ENCODE assay signal across 8 mouse cellular contexts in the genomic region with DNA sequence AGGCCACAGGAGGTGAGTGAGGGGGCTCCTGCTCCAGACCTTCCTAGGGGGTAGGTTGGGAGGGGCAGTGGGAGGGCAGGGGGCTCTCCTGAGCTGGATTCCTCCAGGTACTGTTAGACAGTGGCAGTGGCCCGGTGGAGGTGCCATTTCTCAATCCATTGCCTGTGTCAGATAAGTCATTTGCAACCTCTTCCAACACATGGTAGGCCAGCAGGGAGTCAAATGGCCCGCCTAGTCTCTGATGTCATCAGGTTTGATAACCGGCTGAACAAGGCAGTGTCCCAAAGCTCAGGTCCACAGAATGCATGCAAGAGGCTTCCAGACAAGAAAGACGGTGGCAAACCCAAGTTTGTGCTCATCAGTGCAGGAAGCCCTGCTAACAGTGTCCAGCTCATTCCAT. TPM values are rescaled to one million over a fixed set of nuclear protein-coding genes. Genes with fewer than 3 reads are reported as not detected.
DNase-seq lines count a peak whose midpoint lies in the region; ATAC-seq lines count a peak whose summit lies in the region.

No protein-coding gene starts in this region.

- WGBS in embryonic facial prominence, embryonic 15.5 days, result 21% methylated on average over 4 of the region's 4 CpGs
- 14% methylated on average over 4 of the region's 4 CpGs for WGBS in limb, embryonic 15.5 days
- 20% methylated on average over 4 of the region's 4 CpGs for WGBS in neural tube, embryonic 14.5 days

- ATAC-seq in embryonic facial prominence, embryonic 15.5 days (ENCODE audit: insufficient number of reproducible peaks, low FRiP score, low TSS enrichment, low read depth), result no peak
- no peak for ATAC-seq in limb, embryonic 15.5 days (ENCODE audit: insufficient number of reproducible peaks, low FRiP score, low TSS enrichment, low read depth)
- ATAC-seq in neural tube, embryonic 14.5 days (ENCODE audit: low read depth), result peak; percentile 7; the same call in 1 of the 2 replicates

- peak overlapping the region; percentile 60; the same call in 1 of the 2 replicates for H3K27ac ChIP-seq in embryonic facial prominence, embryonic 15.5 days (replicated peaks)
- no peak overlapping the region for H3K27ac ChIP-seq in limb, embryonic 15.5 days
- no peak overlapping the region for H3K27ac ChIP-seq in neural tube, embryonic 14.5 days (ENCODE audit: low read depth, low read length)

- H3K36me3 ChIP-seq in embryonic facial prominence, embryonic 15.5 days, result no peaks in the 10 kb centered on the region
- H3K36me3 ChIP-seq in limb, embryonic 15.5 days, result no peaks in the 10 kb centered on the region
- no peaks in the 10 kb centered on the region for H3K36me3 ChIP-seq in neural tube, embryonic 14.5 days (ENCODE audit: control insufficient read depth, insufficient read depth, low read length)

- peak; percentile 60 to 76 for DNase-seq in lung, adult 18-20 months
- DNase-seq in lung, postnatal 14 days, result no peak
- DNase-seq in gastrocnemius, postnatal 25 days, result no peak
- no peak for DNase-seq in adrenal gland, postnatal 10 days
- DNase-seq in thymus, postnatal 4 days, result no peak

- H3K9ac ChIP-seq in embryonic facial prominence, embryonic 15.5 days, result no peak overlapping the region
- no peak overlapping the region for H3K9ac ChIP-seq in limb, embryonic 15.5 days
- peak overlapping the region; percentile 56 for H3K9ac ChIP-seq in neural tube, embryonic 14.5 days (replicated peaks; ENCODE audit: low read depth, low read length)

- H3K4me1 ChIP-seq in embryonic facial prominence, embryonic 15.5 days, result peaks cover 25% of the 10 kb centered on the region
- peaks cover 13% of the 10 kb centered on the region for H3K4me1 ChIP-seq in limb, embryonic 15.5 days
- H3K4me1 ChIP-seq in neural tube, embryonic 14.5 days (ENCODE audit: control insufficient read depth, insufficient read depth, low read length), result peaks cover 10% of the 10 kb centered on the region

- peak overlapping the region; percentile 93 for H3K4me2 ChIP-seq in embryonic facial prominence, embryonic 15.5 days (replicated peaks)
- peak overlapping the region; percentile 96 for H3K4me2 ChIP-seq in limb, embryonic 15.5 days
- H3K4me2 ChIP-seq in neural tube, embryonic 14.5 days (ENCODE audit: low read depth, low read length), result peak overlapping the region; percentile 93

- H3K9me3 ChIP-seq in embryonic facial prominence, embryonic 15.5 days (replicated peaks), result no peaks in the 10 kb centered on the region
- H3K9me3 ChIP-seq in limb, embryonic 15.5 days, result no peaks in the 10 kb centered on the region
- H3K9me3 ChIP-seq in neural tube, embryonic 14.5 days (ENCODE audit: control insufficient read depth, low read length), result no peaks in the 10 kb centered on the region

- H3K4me3 ChIP-seq in embryonic facial prominence, embryonic 15.5 days (replicated peaks), result peak overlapping the region; percentile 53
- peak overlapping the region; percentile 54 for H3K4me3 ChIP-seq in limb, embryonic 15.5 days
- peak overlapping the region; percentile 42; the same call in 1 of the 2 replicates for H3K4me3 ChIP-seq in neural tube, embryonic 14.5 days (ENCODE audit: low read depth, low read length)

- peaks cover 66% of the 10 kb centered on the region for H3K27me3 ChIP-seq in embryonic facial prominence, embryonic 15.5 days
- H3K27me3 ChIP-seq in limb, embryonic 15.5 days, result peaks cover 71% of the 10 kb centered on the region
- peaks cover 45% of the 10 kb centered on the region for H3K27me3 ChIP-seq in neural tube, embryonic 14.5 days (ENCODE audit: control insufficient read depth, insufficient read depth, low read length)

RNA-seq across cellular contexts. Expression of gene Pak6, which starts 14.7 kb away (rescaled TPM):
- polyA plus RNA-seq in embryonic facial prominence, embryonic 15.5 days (2015; fragmentation: Nextera tagmentation; extraction: Ambion mirVana), result 8.5 TPM in 2 replicates
- polyA plus RNA-seq in limb, embryonic 15.5 days (2015; fragmentation: Nextera tagmentation; extraction: Ambion mirVana), result 8.3 and 8.6 TPM in 2 replicates
- 29.4 and 39.1 TPM in 2 replicates for polyA plus RNA-seq in neural tube, embryonic 14.5 days (2014; fragmentation: Nextera tagmentation; extraction: Ambion mirVana)
- under 1 TPM in 1 of 2 experiments, not detected in 1; 0.64 TPM for total RNA-seq in gastrocnemius, postnatal 25 days (2021)
- total RNA-seq in adrenal gland, postnatal 10 days (2021), result 10 to 100 TPM in 1 of 2 experiments, 1 to 10 TPM in 1; 8.0 to 13.6 TPM

RNA-seq across cellular contexts. Expression of gene Ankrd63, which starts 25.9 kb away (rescaled TPM):
- polyA plus RNA-seq in embryonic facial prominence, embryonic 15.5 days (2015; fragmentation: Nextera tagmentation; extraction: Ambion mirVana), result 0.11 and 0.19 TPM in 2 replicates
- 0.05 TPM in 2 replicates for polyA plus RNA-seq in limb, embryonic 15.5 days (2015; fragmentation: Nextera tagmentation; extraction: Ambion mirVana)
- not detected in 2 replicates for polyA plus RNA-seq in neural tube, embryonic 14.5 days (2014; fragmentation: Nextera tagmentation; extraction: Ambion mirVana)
- total RNA-seq in gastrocnemius, postnatal 25 days (2021), result not detected
- total RNA-seq in adrenal gland, postnatal 10 days (2021), result under 1 TPM; 0.09 to 0.15 TPM

RNA-seq across cellular contexts. Expression of gene Plcb2, which starts 50.4 kb away (rescaled TPM):
- 0.75 and 1.1 TPM in 2 replicates for polyA plus RNA-seq in embryonic facial prominence, embryonic 15.5 days (2015; fragmentation: Nextera tagmentation; extraction: Ambion mirVana)
- polyA plus RNA-seq in limb, embryonic 15.5 days (2015; fragmentation: Nextera tagmentation; extraction: Ambion mirVana), result 1.4 and 1.6 TPM in 2 replicates
- 0.57 and 0.88 TPM in 2 replicates for polyA plus RNA-seq in neural tube, embryonic 14.5 days (2014; fragmentation: Nextera tagmentation; extraction: Ambion mirVana)
- total RNA-seq in gastrocnemius, postnatal 25 days (2021), result under 1 TPM; 0.15 to 0.16 TPM
- 1 to 10 TPM; 1.8 to 3.0 TPM for total RNA-seq in adrenal gland, postnatal 10 days (2021)

Comparison
In these comparisons a context has a peak if more than half of its experiments do, and no peak if none do; other contexts are left out.
1. DNase-seq: peak in lung, adult 18-20 months (2 of 2); none in lung, postnatal 14 days (single experiment), gastrocnemius, postnatal 25 days (single experiment), adrenal gland, postnatal 10 days (single experiment) and thymus, postnatal 4 days (single experiment).
2. Peak in every context shown above with its lines, with median percentiles within 50 percentile points of each other: H3K4me2 ChIP-seq and H3K4me3 ChIP-seq.